Mouse (Mus musculus) cerebellum, adult (tissue): ENCODE measurements around the gene Zbtb48.

ENCODE experiments used
- ATAC-seq: cut with Nextera tagmentation; 2 replicates; pipeline ENCODE4 v1.9.2; 2017; ENCODE audit warnings: mild to moderate bottlenecking, moderate library complexity, mixed read lengths; ENCODE audit not compliant: insufficient number of reproducible peaks, low FRiP score, low TSS enrichment

Gene Zbtb48

GRCm38 (mm10) chr4:151981363-151981762 lies 46.1 kb downstream of the Zbtb48 start:
- ATAC-seq: peak; percentile 57; the same call in 1 of the 2 replicates

DNA sequence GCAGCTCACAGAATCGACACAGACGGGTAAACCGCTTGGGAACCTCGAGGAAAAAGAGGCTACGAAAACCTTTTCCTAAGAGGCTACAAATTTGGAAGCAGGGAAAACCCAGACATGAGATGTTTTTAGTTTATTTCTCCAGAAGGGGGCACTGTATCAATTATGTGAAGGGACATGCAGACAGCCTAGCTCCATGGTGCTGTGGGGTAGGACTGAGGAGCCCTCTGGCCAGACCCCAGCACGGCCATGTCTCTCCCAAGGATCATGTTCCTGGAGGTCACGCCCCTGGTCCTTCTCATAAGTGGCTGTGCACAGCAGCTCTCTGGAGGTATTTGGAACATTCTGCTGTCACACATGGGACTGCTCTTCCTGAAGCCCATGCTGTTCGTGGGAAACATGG lies 46.8 kb downstream of the Zbtb48 start:
- ATAC-seq: no peak

GRCm38 (mm10) chr4:151977748-151978147 lies 49.7 kb downstream of the Zbtb48 start:
- peak; percentile 37; the same call in 1 of the 2 replicates for ATAC-seq

DNA sequence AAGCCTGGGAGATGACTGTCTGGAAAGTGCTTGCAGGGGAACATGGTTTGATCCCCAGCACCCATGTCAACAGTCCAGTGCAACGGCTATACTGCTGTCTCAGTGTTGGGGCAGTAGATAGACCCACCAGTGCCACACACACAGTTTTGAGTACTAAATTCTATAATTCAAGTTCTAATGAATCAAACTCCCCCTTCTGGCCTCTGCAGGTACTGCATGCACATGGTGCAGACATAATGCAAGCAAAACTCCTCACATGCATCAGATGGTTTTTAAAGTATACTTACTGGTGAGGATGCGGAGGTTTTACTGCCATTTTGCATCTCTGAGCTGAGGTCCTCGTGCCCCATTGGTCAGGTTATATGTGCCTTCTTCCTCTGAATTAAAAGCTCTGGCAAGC lies 52.0 kb downstream of the Zbtb48 start:
- ATAC-seq: no peak

- no peak for ATAC-seq
Measured at GRCm38 (mm10) chr4:151972221-151972967, 55.1 kb downstream of the Zbtb48 start.
